Mouse (Mus musculus) ES-E14 (cell line): Measurements from ENCODE around the gene Ift172. TPM values are rescaled to one million over a fixed set of nuclear protein-coding genes. Genes with fewer than 3 reads are reported as not detected.

Experiments
- DNase-seq: peaks from one replicate; pipeline ENCODE4 v3.0.0-alpha.2; 2013; ENCODE audit warnings: low read depth, low spot score
- H3K27ac ChIP-seq: 2 replicates; pipeline ENCODE4 v1.5.1; 2012; ENCODE audit warnings: low read depth, mild to moderate bottlenecking, low read length, moderate library complexity, mixed read lengths; ENCODE audit not compliant: poor library complexity, insufficient read depth, severe bottlenecking
- H3K36me3 ChIP-seq: 2 replicates; pipeline ENCODE4 v1.6.1; 2012; ENCODE audit warnings: mild to moderate bottlenecking, low read length, moderate library complexity, mixed read lengths; ENCODE audit not compliant: control insufficient read depth, poor library complexity, insufficient read depth, severe bottlenecking
- H3K4me1 ChIP-seq, 2 experiments: fragments of 150-350 bp in 1 of 2; sonication (generic) in 1 of 2; 2 replicates each; pipeline ENCODE4 v1.6.1; 2012; ENCODE audit warnings: low read length in 2 of 2, mild to moderate bottlenecking in 1 of 2, mixed read lengths in 1 of 2; ENCODE audit not compliant: control insufficient read depth in 2 of 2, insufficient read depth in 2 of 2, poor library complexity in 1 of 2
- H3K4me3 ChIP-seq, 2 experiments: fragments of 150-350 bp in 1 of 2; sonication (generic) in 1 of 2; 2 replicates each; pipeline ENCODE4 v1.5.1; 2012; ENCODE audit warnings: low read length in 2 of 2, low read depth in 1 of 2, mild to moderate bottlenecking in 1 of 2, mixed read lengths in 1 of 2; ENCODE audit not compliant: insufficient read depth in 1 of 2, poor library complexity in 1 of 2, severe bottlenecking in 1 of 2
- H3K9ac ChIP-seq: 2 replicates; pipeline ENCODE4 v1.6.1; 2012; ENCODE audit warnings: low read depth, mild to moderate bottlenecking, low read length, mixed read lengths; ENCODE audit not compliant: poor library complexity, insufficient read depth, severe bottlenecking
- H3K9me3 ChIP-seq: fragments of 150-350 bp; sonication (generic); 2 replicates; pipeline ENCODE4 v1.6.1; 2012; ENCODE audit warnings: low read depth, mild to moderate bottlenecking, low read length; ENCODE audit not compliant: control insufficient read depth, insufficient read depth
- CHD2 ChIP-seq: IDR thresholded peaks from 2 replicates; pipeline ENCODE4 v1.6.1; 2014; ENCODE audit warnings: mild to moderate bottlenecking, low read depth, low read length, inconsistent platforms
- HCFC1 ChIP-seq: IDR thresholded peaks from 2 replicates; pipeline ENCODE4 v1.6.1; 2012; ENCODE audit warnings: low read length, inconsistent platforms, borderline replicate concordance; ENCODE audit not compliant: insufficient read depth
- MAFK ChIP-seq: IDR thresholded peaks from 2 replicates; pipeline ENCODE4 v1.6.1; 2014; ENCODE audit warnings: mild to moderate bottlenecking, low read depth, low read length, inconsistent platforms; ENCODE audit not compliant: insufficient read depth
- ZC3H11A ChIP-seq: IDR thresholded peaks from 2 replicates; pipeline ENCODE4 v1.6.1; 2012; ENCODE audit warnings: low read depth, mild to moderate bottlenecking, inconsistent platforms, low read length, borderline replicate concordance
- ZNF384 ChIP-seq: IDR thresholded peaks from 2 replicates; pipeline ENCODE4 v1.6.1; 2012; ENCODE audit warnings: low read depth, low read length, inconsistent platforms
- in situ Hi-C, 2 experiments: fragments of 600-800 bp; cut with MboI; formaldehyde crosslinking; loops; one replicate each; pipeline ENCODE4 v1.15.1; 2025; ENCODE audit warnings: low sequenced_read_pairs in 2 of 2, inconsistent platforms in 1 of 2; ENCODE audit not compliant: unreplicated experiment in 2 of 2
- total RNA-seq: library from RNA; depleted of rRNA; stranded (reverse); fragments of 300-350 nt; gene quantifications from 2 replicates; pipeline ENCODE4 v1.2.3, GENCODE M21; 2012

Gene Ift172
- total RNA-seq, 1 experiment = 26.9 TPM

DNA sequence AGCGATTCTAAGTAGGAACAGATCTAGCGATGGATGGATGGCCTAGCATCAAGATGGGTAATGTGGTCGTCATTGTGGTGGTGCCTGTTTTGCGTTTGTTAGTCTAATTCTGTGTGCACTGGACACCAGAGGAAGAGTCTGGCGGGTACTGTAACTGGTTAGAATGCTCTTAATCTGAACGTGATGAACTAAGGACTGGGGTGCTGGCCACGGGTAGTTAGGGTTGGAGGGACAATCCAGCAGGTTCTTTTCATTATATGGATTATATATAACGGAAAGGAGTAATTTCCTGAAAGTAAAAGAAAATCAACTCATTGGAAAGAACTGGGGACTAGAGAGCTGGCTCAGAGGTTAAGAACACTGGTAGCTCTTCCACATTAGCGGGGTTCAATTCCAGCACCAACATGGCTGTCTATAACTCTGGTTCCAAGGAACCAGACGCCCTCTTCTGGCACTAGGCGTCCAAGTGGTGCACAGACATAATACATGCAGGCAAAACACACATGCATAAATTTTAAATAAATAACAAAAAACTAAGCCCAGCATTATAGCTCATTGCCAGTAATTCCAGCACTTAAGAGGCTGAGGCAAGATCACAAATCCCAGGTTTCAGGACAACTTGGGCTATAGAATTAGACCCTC, 69.5 kb downstream of the Ift172 start:
- no peaks in the 10 kb centered on the region for H3K36me3 ChIP-seq
- peak overlapping the region; percentile 96 for H3K9ac ChIP-seq
- in situ Hi-C loops = no loop called here
- H3K4me3 ChIP-seq = peak overlapping the region; percentile 81 to 96
- H3K4me1 ChIP-seq = peaks cover 0 to 3% of the 10 kb centered on the region in 2 experiments; a peak in 1 of 4 replicates
- H3K27ac ChIP-seq = peak overlapping the region; percentile 67
- peak; percentile 43 for DNase-seq
- TF ChIP-seq CHD2 (no peak), HCFC1 (no peak), ZC3H11A (no peak), MAFK (no peak), ZNF384 (no peak)
- no peaks in the 10 kb centered on the region for H3K9me3 ChIP-seq

DNA sequence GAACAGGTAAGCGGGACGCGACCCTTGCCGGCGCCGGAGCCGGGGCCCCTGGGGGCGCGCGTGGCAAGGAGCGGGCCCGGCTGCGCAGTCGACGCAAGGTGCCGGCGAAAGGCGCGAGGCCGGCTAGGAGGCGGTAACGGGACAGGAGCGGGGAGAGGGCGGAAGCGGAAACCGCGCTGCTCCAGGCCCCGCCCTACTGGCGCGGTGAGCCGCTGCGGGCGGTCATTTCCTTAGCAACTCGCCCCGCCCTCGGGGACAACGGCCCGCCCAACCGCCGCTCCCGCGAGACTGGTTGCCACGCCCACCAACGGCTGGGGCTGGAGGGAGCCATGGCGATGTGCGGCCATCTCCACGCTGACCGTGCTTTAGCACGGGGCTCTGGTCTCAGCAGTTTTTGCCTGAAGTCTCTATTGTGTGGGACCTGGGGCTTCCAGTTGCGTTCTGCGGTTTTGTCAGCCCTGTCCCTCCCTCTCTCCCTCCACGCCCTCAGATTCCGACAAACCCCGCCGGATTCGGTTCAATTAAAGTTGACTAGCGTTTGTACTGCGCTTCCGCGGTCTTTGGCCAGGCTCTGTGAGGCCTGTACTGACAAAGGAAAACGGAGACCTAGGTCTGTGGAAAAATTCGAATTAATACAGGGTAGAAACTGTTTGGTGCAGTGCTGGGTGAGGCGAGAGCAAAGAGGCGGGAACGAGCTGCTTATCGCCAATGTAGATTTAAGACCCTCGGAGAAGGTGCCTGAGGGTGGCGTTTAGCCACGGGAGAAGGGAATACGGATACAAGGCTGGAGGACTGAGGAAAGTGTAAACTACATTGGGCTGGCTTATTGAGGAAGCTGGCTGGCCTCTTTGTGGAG, 70.2 kb downstream of the Ift172 start, which contains the start of gene Ppm1g:
Ppm1g (minus strand) TSS at position 240 of the 856 bp plus-strand sequence.
- peak within 1 kb of the TSS; percentile 91 to 96 for H3K4me3 ChIP-seq
- no peaks in the 10 kb centered on the region for H3K9me3 ChIP-seq
- peak; percentile 88 for DNase-seq
- no peak for TF ChIP-seq ZNF384
- peak; percentile 47; the same call in 1 of the 2 replicates for TF ChIP-seq HCFC1
- no peak for TF ChIP-seq MAFK
- peak; percentile 95 for TF ChIP-seq CHD2
- no peak for TF ChIP-seq ZC3H11A
- in situ Hi-C loops = no loop called here
- peak within 1 kb of the TSS; percentile 96 for H3K9ac ChIP-seq
- peak within 1 kb of the TSS; percentile 67 for H3K27ac ChIP-seq
- no peaks in the 10 kb centered on the region for H3K36me3 ChIP-seq
- H3K4me1 ChIP-seq = peaks cover 0 to 3% of the 10 kb centered on the region in 2 experiments; a peak in 1 of 4 replicates

DNA sequence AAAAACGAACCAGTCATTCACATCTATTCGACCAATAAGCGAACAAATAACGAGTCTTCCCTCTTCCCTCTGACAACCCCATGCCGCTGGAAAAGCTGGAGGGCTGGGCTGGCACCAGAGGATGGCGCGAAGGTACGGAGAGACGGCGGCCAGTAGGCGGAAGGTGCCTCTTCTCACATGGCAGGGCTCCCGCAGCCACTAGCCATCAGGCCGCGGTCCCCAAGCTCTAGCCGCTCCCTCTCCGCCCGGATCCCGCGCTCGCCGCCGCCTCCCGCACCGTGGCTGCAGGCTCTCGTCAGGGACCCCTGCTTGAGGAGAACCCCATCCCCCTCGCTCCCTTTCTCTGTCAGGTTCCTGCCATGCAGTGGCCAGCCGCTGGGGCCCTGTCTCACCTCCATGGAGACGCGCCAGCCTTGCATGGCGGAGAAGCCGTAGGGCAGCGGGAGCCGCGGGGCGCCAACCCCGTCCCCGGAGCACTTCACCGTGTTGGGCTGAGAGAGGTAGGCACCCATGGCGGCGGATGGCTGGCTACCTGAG, 70.9 kb downstream of the Ift172 start:
- no peak for DNase-seq
- no peaks in the 10 kb centered on the region for H3K9me3 ChIP-seq
- no peaks in the 10 kb centered on the region for H3K36me3 ChIP-seq
- peak overlapping the region; percentile 67 for H3K27ac ChIP-seq
- H3K4me3 ChIP-seq = peak overlapping the region; percentile 91 to 96
- H3K9ac ChIP-seq = peak overlapping the region; percentile 94
- TF ChIP-seq MAFK = no peak
- TF ChIP-seq ZNF384 = no peak
- no peak for TF ChIP-seq CHD2
- no peak for TF ChIP-seq ZC3H11A
- TF ChIP-seq HCFC1 = no peak
- in situ Hi-C loops = no loop called here
- H3K4me1 ChIP-seq = peaks cover 0 to 3% of the 10 kb centered on the region in 2 experiments; a peak in 1 of 4 replicates

DNA sequence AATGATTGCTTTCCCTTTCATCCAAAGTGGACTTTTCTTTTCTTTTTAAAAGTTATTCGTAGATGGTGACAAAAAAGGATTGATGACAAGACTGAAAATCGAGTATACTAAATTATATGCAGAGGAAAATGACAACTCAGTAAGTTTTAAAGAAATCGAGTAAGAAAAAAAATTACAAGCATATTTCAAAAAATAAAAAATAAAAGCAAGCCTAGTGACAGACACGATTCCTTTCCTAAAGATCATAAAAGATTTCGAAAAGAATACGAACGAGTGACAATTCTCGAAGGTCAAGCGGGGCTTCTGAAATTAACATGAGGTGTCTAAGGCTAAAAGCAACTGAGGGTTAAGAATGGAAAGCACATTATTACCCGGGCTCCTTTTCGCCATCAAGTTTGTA, 71.4 kb downstream of the Ift172 start:
- no peak for DNase-seq
- no peaks in the 10 kb centered on the region for H3K36me3 ChIP-seq
- peaks cover 0 to 3% of the 10 kb centered on the region in 2 experiments; a peak in 1 of 4 replicates for H3K4me1 ChIP-seq
- H3K9ac ChIP-seq = peak overlapping the region; percentile 94
- H3K27ac ChIP-seq = no peak overlapping the region; the same call in 1 of the 2 replicates
- in situ Hi-C loops = no loop called here
- peak overlapping the region; percentile 91 to 96 for H3K4me3 ChIP-seq
- no peak for TF ChIP-seq MAFK
- TF ChIP-seq ZNF384 = no peak
- no peak for TF ChIP-seq ZC3H11A
- H3K9me3 ChIP-seq = no peaks in the 10 kb centered on the region
